Mouse (Mus musculus) stomach, embryonic 14.5 days (tissue): Measurements from ENCODE around the gene Aunip. TPM values are rescaled to one million over a fixed set of nuclear protein-coding genes. Genes with fewer than 3 reads are reported as not detected.

Experiments
- ATAC-seq: fragments of 200-750 bp; cut with Nextera tagmentation; 2 replicates; pipeline ENCODE4 v1.8.0; 2017; ENCODE audit warnings: low read depth, moderate TSS enrichment; ENCODE audit not compliant: insufficient number of reproducible peaks, insufficient read depth, low FRiP score
- H3K27ac ChIP-seq: fragments of 300-500 bp; sonication (generic); 2 replicates; pipeline ENCODE4 v1.5.1; 2014; ENCODE audit warnings: mild to moderate bottlenecking, low read length, moderate library complexity, mixed read lengths
- H3K27me3 ChIP-seq: fragments of 300-500 bp; sonication (generic); 2 replicates; pipeline ENCODE4 v1.6.1; 2014; ENCODE audit warnings: low read length, control low read depth, mixed read lengths; ENCODE audit not compliant: control insufficient read depth, insufficient read depth
- H3K36me3 ChIP-seq: fragments of 300-500 bp; sonication (generic); 2 replicates; pipeline ENCODE4 v1.6.1; 2014; ENCODE audit warnings: mild to moderate bottlenecking, control low read depth, low read length, moderate library complexity, mixed read lengths; ENCODE audit not compliant: control insufficient read depth, insufficient read depth
- H3K4me1 ChIP-seq: fragments of 300-500 bp; sonication (generic); 2 replicates; pipeline ENCODE4 v1.6.1; 2014; ENCODE audit warnings: low read length, control low read depth, mixed read lengths; ENCODE audit not compliant: control insufficient read depth, insufficient read depth
- H3K4me2 ChIP-seq: fragments of 300-500 bp; sonication (generic); replicated peaks from 2 replicates; pipeline ENCODE4 v1.6.1; 2014; ENCODE audit warnings: low read depth, low read length, control low read depth
- H3K4me3 ChIP-seq: fragments of 300-500 bp; sonication (generic); 2 replicates; pipeline ENCODE4 v1.5.1; 2014; ENCODE audit warnings: low read depth, low read length, control low read depth
- H3K9ac ChIP-seq: fragments of 300-500 bp; sonication (generic); replicated peaks from 2 replicates; pipeline ENCODE4 v1.6.1; 2014; ENCODE audit warnings: low read depth, mild to moderate bottlenecking, control low read depth, low read length, moderate library complexity, mixed read lengths
- H3K9me3 ChIP-seq: fragments of 300-500 bp; sonication (generic); 2 replicates; pipeline ENCODE4 v1.6.1; 2016; ENCODE audit warnings: low read depth, low read length, control low read depth; ENCODE audit not compliant: control insufficient read depth
- WGBS: fragments of 180-500 bp; shearing (Covaris S2); extraction: QIAGEN DNeasy Blood & Tissue Kit; methylation state at CpG from one replicate; pipeline ENCODE4 v1.1.7; 2014; 5-methylcytosine and 5-hydroxymethylcytosine counted together
- polyA plus RNA-seq: library from polyadenylated mRNA; unstranded; fragments of >200 nt; fragmentation: Nextera tagmentation; extraction: Ambion mirVana; gene quantifications from 2 replicates; pipeline ENCODE4 v1.2.1, GENCODE M21; 2014

The Aunip gene
- polyA plus RNA-seq, 1 experiment from 2014 or later = 4.6 TPM

- no peak for ATAC-seq
- Histone ChIP-seq H3K36me3 (peaks cover 35% of the 10 kb centered on the region), H3K9me3 (peaks cover 9% of the 10 kb centered on the region), H3K4me2 (no peak overlapping the region), H3K4me1 (peaks cover 12% of the 10 kb centered on the region; the same call in 1 of the 2 replicates), H3K4me3 (no peak overlapping the region), H3K27me3 (no peaks in the 10 kb centered on the region), H3K9ac (no peak overlapping the region), H3K27ac (0 out of 2 replicates have a peak overlapping the region, but pooled peaks have one; percentile 11)
- whole genome bisulfite sequencing = 62% methylated on average over 9 of the region's 9 CpGs
These were observed 36.3 kb downstream of the Aunip start for GRCm38 (mm10) chr4:134546814-134547705.

- no peak overlapping the region for H3K27ac ChIP-seq
- peaks cover 9% of the 10 kb centered on the region for H3K9me3 ChIP-seq
- no peaks in the 10 kb centered on the region for H3K27me3 ChIP-seq
- 64% methylated on average over 18 of the region's 18 CpGs for WGBS
- H3K4me3 ChIP-seq = no peak overlapping the region
- ATAC-seq = no peak
- H3K4me2 ChIP-seq = no peak overlapping the region
- no peak overlapping the region for H3K9ac ChIP-seq
- peaks cover 12% of the 10 kb centered on the region; the same call in 1 of the 2 replicates for H3K4me1 ChIP-seq
- H3K36me3 ChIP-seq = peaks cover 24% of the 10 kb centered on the region
These were observed 37.6 kb downstream of the Aunip start for GRCm38 (mm10) chr4:134548169-134548938.

- WGBS = 96% methylated on average over 8 of the region's 8 CpGs
- H3K36me3 ChIP-seq = peaks cover 14% of the 10 kb centered on the region
- no peak overlapping the region for H3K4me3 ChIP-seq
- H3K4me2 ChIP-seq = no peak overlapping the region
- H3K9ac ChIP-seq = no peak overlapping the region
- H3K4me1 ChIP-seq = peaks cover 12% of the 10 kb centered on the region; the same call in 1 of the 2 replicates
- no peaks in the 10 kb centered on the region for H3K27me3 ChIP-seq
- no peak overlapping the region for H3K27ac ChIP-seq
- H3K9me3 ChIP-seq = peaks cover 9% of the 10 kb centered on the region
- no peak for ATAC-seq
These were observed 39.1 kb downstream of the Aunip start for GRCm38 (mm10) chr4:134549899-134550298.

GRCm38 (mm10) chr4:134551494-134552316, 40.9 kb downstream of the Aunip start, which contains the start of gene Selenon:
Gene Selenon (minus strand): TSS chr4:134552166.
- Histone ChIP-seq H3K9me3 (peaks cover 9% of the 10 kb centered on the region), H3K4me2 (peak within 1 kb of the TSS; percentile 50), H3K36me3 (peaks cover 9% of the 10 kb centered on the region), H3K27ac (peak within 1 kb of the TSS; percentile 53), H3K4me1 (peaks cover 12% of the 10 kb centered on the region; the same call in 1 of the 2 replicates), H3K27me3 (no peaks in the 10 kb centered on the region), H3K4me3 (peak within 1 kb of the TSS; percentile 60), H3K9ac (peak within 1 kb of the TSS; percentile 90)
- WGBS = under 1% methylated on average over 63 of the region's 67 CpGs
- ATAC-seq = peak; percentile 89; the same call in 1 of the 2 replicates

GRCm38 (mm10) chr4:134553631-134554030, 42.8 kb downstream of the Aunip start:
- 76% methylated on average over 1 of the region's 1 CpGs for WGBS
- Histone ChIP-seq H3K4me3 (no peak overlapping the region), H3K9ac (no peak overlapping the region), H3K4me1 (peaks cover 4% of the 10 kb centered on the region; the same call in 1 of the 2 replicates), H3K4me2 (no peak overlapping the region), H3K27me3 (no peaks in the 10 kb centered on the region), H3K36me3 (no peaks in the 10 kb centered on the region), H3K9me3 (peaks cover 9% of the 10 kb centered on the region), H3K27ac (no peak overlapping the region)
- ATAC-seq = no peak

GRCm38 (mm10) chr4:134555956-134556580, 45.3 kb downstream of the Aunip start:
- 65% methylated on average over 8 of the region's 8 CpGs for WGBS
- Histone ChIP-seq H3K4me2 (no peak overlapping the region), H3K27me3 (no peaks in the 10 kb centered on the region), H3K9ac (no peak overlapping the region), H3K27ac (no peak overlapping the region), H3K4me1 (peaks cover 3% of the 10 kb centered on the region; the same call in 1 of the 2 replicates), H3K9me3 (no peaks in the 10 kb centered on the region), H3K4me3 (no peak overlapping the region), H3K36me3 (no peaks in the 10 kb centered on the region)
- ATAC-seq = no peak

- no peaks in the 10 kb centered on the region for H3K4me1 ChIP-seq
- no peak overlapping the region for H3K4me2 ChIP-seq
- H3K36me3 ChIP-seq = no peaks in the 10 kb centered on the region
- WGBS = 24% methylated on average over 10 of the region's 16 CpGs
- H3K27ac ChIP-seq = no peak overlapping the region
- H3K4me3 ChIP-seq = no peak overlapping the region
- no peak overlapping the region for H3K9ac ChIP-seq
- H3K27me3 ChIP-seq = no peaks in the 10 kb centered on the region
- ATAC-seq = no peak
- H3K9me3 ChIP-seq = no peaks in the 10 kb centered on the region
These were observed 46.9 kb downstream of the Aunip start for GRCm38 (mm10) chr4:134557626-134558249.
